Mouse (Mus musculus): ENCODE measurements around the gene Auts2. TPM values are rescaled to one million over a fixed set of nuclear protein-coding genes. Genes with fewer than 3 reads are reported as not detected.

Gene Auts2
- polyA plus RNA-seq, 1 experiment from 2014 or later, result 56.7 TPM

- Histone ChIP-seq H3K36me3 (no peaks in the 10 kb centered on the region), H3K9me3 (no peaks in the 10 kb centered on the region), H3K27ac (no peak overlapping the region), H3K4me1 (replicated peaks) (peaks cover 29% of the 10 kb centered on the region), H3K4me3 (no peak overlapping the region), H3K27me3 (ENCODE audit: insufficient read depth, poor library complexity, severe bottlenecking) (no peaks in the 10 kb centered on the region)
- no peak for DNase-seq (ENCODE audit: low spot score)
- WGBS, result 86% methylated on average over 3 of the region's 3 CpGs
Observed at GRCm38 (mm10) chr5:132088585-132088984, 454.6 kb downstream of the Auts2 start.

GRCm38 (mm10) chr5:132083753-132084326, 459.3 kb downstream of the Auts2 start:
- Histone ChIP-seq H3K4me1 (replicated peaks) (no peaks in the 10 kb centered on the region), H3K36me3 (no peaks in the 10 kb centered on the region), H3K27ac (no peak overlapping the region), H3K9me3 (no peaks in the 10 kb centered on the region), H3K27me3 (ENCODE audit: insufficient read depth, poor library complexity, severe bottlenecking) (no peaks in the 10 kb centered on the region), H3K4me3 (no peak overlapping the region)
- DNase-seq (ENCODE audit: low spot score), result no peak
- 53% methylated on average over 8 of the region's 8 CpGs for WGBS

DNA sequence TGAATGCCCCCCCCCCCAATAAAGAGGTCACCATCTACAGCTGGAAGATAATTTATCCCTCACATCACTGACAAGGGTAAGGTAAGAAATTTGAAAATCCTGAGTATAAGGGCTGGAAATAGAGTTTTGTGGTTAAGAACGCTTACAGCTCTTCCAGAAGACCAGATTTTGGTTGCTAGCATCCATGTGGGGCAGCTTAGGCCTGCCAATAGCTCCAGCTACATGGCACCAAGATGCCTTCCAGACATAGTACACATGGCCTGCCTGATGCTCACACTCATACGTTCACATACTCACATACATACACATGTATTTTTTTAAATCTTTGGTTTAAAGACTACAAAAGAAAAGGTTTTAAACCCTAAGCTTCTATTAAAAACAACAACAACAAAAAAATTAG, 467.2 kb downstream of the Auts2 start:
- no peaks in the 10 kb centered on the region; the same call in none of the 2 replicates for H3K27me3 ChIP-seq (ENCODE audit: insufficient read depth, poor library complexity, severe bottlenecking)
- no peak for DNase-seq (ENCODE audit: low spot score)
- H3K4me1 ChIP-seq (replicated peaks), result peaks cover 44% of the 10 kb centered on the region
- H3K36me3 ChIP-seq, result no peaks in the 10 kb centered on the region
- WGBS, result 92% methylated on average over 2 of the region's 2 CpGs
- H3K9me3 ChIP-seq, result no peaks in the 10 kb centered on the region
- H3K27ac ChIP-seq, result no peak overlapping the region
- H3K4me3 ChIP-seq, result no peak overlapping the region

GRCm38 (mm10) chr5:132074724-132075374, 468.3 kb downstream of the Auts2 start:
- Histone ChIP-seq H3K4me3 (peak overlapping the region; percentile 27; the same call in 1 of the 2 replicates), H3K27me3 (ENCODE audit: insufficient read depth, poor library complexity, severe bottlenecking) (no peaks in the 10 kb centered on the region; the same call in none of the 2 replicates)
- WGBS, result 38% methylated on average over 19 of the region's 19 CpGs

DNA sequence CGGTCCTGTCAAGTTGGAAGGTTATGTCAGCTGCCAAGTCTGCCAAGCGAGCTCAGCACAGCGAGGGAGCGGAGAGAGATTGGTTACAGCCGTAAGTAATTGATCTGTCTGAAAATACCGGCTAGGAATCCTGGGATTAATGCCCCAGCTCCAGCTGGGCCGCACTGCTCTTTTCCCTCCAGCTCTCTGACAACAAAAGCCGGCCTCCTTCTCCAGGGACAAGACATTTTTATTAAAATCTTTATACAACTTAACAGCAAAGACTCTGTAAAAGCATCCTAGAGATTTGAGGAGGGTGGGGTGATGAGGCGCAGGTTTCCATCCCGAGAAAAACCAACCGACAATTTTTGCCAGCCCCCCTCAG, 468.8 kb downstream of the Auts2 start:
- no peaks in the 10 kb centered on the region for H3K36me3 ChIP-seq
- 0 out of 2 replicates have a peak, but pooled peaks cover 3% of the 10 kb centered on the region for H3K9me3 ChIP-seq
- 10% methylated on average over 11 of the region's 11 CpGs for WGBS
- H3K27ac ChIP-seq, result peak overlapping the region; percentile 75
- no peaks in the 10 kb centered on the region; the same call in none of the 2 replicates for H3K27me3 ChIP-seq (ENCODE audit: insufficient read depth, poor library complexity, severe bottlenecking)
- peak; percentile 70 for DNase-seq (ENCODE audit: low spot score)
- H3K4me1 ChIP-seq (replicated peaks), result peaks cover 44% of the 10 kb centered on the region
- peak overlapping the region; percentile 27; the same call in 1 of the 2 replicates for H3K4me3 ChIP-seq

More at GRCm38 (mm10) chr5:132074724-132075374, 468.3 kb downstream of the Auts2 start:
- Histone ChIP-seq H3K36me3 (no peaks in the 10 kb centered on the region), H3K9me3 (0 out of 2 replicates have a peak, but pooled peaks cover 3% of the 10 kb centered on the region), H3K27ac (peak overlapping the region; percentile 75), H3K4me1 (replicated peaks) (peaks cover 44% of the 10 kb centered on the region)
- peak; percentile 70 for DNase-seq (ENCODE audit: low spot score)

- no peaks in the 10 kb centered on the region; the same call in none of the 2 replicates for H3K27me3 ChIP-seq (ENCODE audit: insufficient read depth, poor library complexity, severe bottlenecking)
- WGBS, result 51% methylated on average over 10 of the region's 10 CpGs
- H3K36me3 ChIP-seq, result no peaks in the 10 kb centered on the region
- 0 out of 2 replicates have a peak, but pooled peaks cover 3% of the 10 kb centered on the region for H3K9me3 ChIP-seq
- peak overlapping the region; percentile 75 for H3K27ac ChIP-seq
- H3K4me3 ChIP-seq, result peak overlapping the region; percentile 27; the same call in 1 of the 2 replicates
- H3K4me1 ChIP-seq (replicated peaks), result peaks cover 44% of the 10 kb centered on the region
- no peak for DNase-seq (ENCODE audit: low spot score)
Observed at GRCm38 (mm10) chr5:132073677-132074359, 469.3 kb downstream of the Auts2 start.

DNA sequence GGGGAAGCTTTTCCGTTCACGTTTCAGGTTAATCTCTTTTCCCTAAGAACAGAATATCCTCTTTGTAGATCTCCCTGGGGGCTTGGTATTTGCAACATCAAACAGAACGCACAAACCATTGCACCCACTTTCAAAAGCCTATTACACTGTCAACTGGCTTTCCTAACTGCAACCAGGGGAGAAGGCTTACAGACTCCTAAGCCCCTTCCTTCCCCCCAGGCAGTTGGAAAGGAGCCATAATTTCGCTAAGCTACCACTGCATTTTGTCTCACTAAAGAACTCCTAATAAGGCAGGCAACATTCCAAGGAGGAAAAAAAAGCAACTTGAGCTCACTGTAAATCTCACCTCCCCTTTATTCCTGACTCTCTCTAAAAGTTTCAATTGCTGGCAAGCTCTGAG, 470.8 kb downstream of the Auts2 start:
- no peak overlapping the region for H3K27ac ChIP-seq
- H3K4me1 ChIP-seq (replicated peaks), result peaks cover 50% of the 10 kb centered on the region
- no peaks in the 10 kb centered on the region; the same call in none of the 2 replicates for H3K27me3 ChIP-seq (ENCODE audit: insufficient read depth, poor library complexity, severe bottlenecking)
- no peak for DNase-seq (ENCODE audit: low spot score)
- no peaks in the 10 kb centered on the region for H3K36me3 ChIP-seq
- H3K9me3 ChIP-seq, result 0 out of 2 replicates have a peak, but pooled peaks cover 3% of the 10 kb centered on the region
- H3K4me3 ChIP-seq, result no peak overlapping the region
- 26% methylated on average over 4 of the region's 4 CpGs for WGBS

- H3K27ac ChIP-seq, result no peak overlapping the region
- DNase-seq (ENCODE audit: low spot score), result no peak
- 85% methylated on average over 10 of the region's 10 CpGs for WGBS
Observed at GRCm38 (mm10) chr5:132067750-132068739, 475.1 kb downstream of the Auts2 start.

DNA sequence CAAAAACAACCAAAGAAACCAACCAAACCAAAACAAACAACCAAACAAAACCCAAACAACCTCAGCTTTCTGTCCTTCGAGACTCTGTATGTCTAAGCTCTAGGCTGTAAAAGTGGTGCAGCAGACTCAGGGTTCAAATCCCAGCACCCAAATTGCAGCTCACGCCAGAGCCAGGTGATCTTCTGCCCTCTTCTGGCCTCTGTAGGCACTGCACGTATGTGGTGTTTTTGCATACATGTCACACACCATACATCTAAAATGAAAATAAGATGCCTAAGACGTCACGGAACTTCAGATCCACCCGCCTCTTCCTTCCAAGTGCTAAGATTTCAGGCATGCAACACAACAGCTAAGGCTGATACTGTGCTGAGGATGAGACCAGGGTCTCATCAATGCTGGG, 483.0 kb downstream of the Auts2 start:
- WGBS, result 89% methylated on average over 6 of the region's 6 CpGs
- H3K27ac ChIP-seq, result no peak overlapping the region
- H3K4me1 ChIP-seq (replicated peaks), result no peaks in the 10 kb centered on the region

More at GRCm38 (mm10) chr5:132067750-132068739, 475.1 kb downstream of the Auts2 start:
- H3K9me3 ChIP-seq, result 0 out of 2 replicates have a peak, but pooled peaks cover 3% of the 10 kb centered on the region
- H3K4me1 ChIP-seq (replicated peaks), result peaks cover 22% of the 10 kb centered on the region
- H3K27me3 ChIP-seq (ENCODE audit: insufficient read depth, poor library complexity, severe bottlenecking), result no peaks in the 10 kb centered on the region; the same call in 1 of the 2 replicates
- no peak overlapping the region for H3K4me3 ChIP-seq
- no peaks in the 10 kb centered on the region for H3K36me3 ChIP-seq

GRCm38 (mm10) chr5:132052637-132053036, 490.5 kb downstream of the Auts2 start:
- H3K27ac ChIP-seq, result no peak overlapping the region
- H3K4me1 ChIP-seq (replicated peaks), result 0 out of 2 replicates have a peak, but pooled peaks cover 1% of the 10 kb centered on the region
- H3K4me3 ChIP-seq, result no peak overlapping the region
- no peaks in the 10 kb centered on the region for H3K27me3 ChIP-seq (ENCODE audit: insufficient read depth, poor library complexity, severe bottlenecking)
- DNase-seq (ENCODE audit: low spot score), result no peak
- 80% methylated on average over 13 of the region's 13 CpGs for WGBS
- 0 out of 2 replicates have a peak, but pooled peaks cover under 1% of the 10 kb centered on the region for H3K36me3 ChIP-seq
- no peaks in the 10 kb centered on the region for H3K9me3 ChIP-seq

More for the DNA sequence above, 483.0 kb downstream of the Auts2 start:
- no peak overlapping the region for H3K4me3 ChIP-seq
- no peaks in the 10 kb centered on the region for H3K27me3 ChIP-seq (ENCODE audit: insufficient read depth, poor library complexity, severe bottlenecking)
- H3K36me3 ChIP-seq, result no peaks in the 10 kb centered on the region
- DNase-seq (ENCODE audit: low spot score), result no peak
- no peaks in the 10 kb centered on the region for H3K9me3 ChIP-seq

DNA sequence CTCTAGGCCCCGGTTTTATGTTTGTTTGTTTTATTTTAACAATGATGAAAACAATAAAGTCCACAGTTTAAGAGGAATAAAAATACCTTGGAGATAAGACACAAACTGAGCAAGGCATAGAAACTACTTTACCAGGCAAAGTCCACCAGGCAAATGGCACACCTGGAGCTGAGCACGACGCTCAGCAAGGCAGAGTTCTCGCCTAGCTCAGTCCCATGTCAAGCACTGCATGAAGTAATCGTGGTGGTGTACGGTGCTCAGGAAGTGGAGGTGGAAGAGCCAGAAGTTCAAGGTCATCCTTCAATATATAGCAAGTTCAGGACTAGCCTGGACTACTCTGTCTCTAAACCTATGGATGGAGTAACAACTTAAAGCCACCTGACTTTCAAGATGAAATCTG, 503.6 kb downstream of the Auts2 start:
- no peaks in the 10 kb centered on the region for H3K36me3 ChIP-seq
- no peaks in the 10 kb centered on the region for H3K4me1 ChIP-seq (replicated peaks)
- no peaks in the 10 kb centered on the region for H3K9me3 ChIP-seq
- no peaks in the 10 kb centered on the region for H3K27me3 ChIP-seq (ENCODE audit: insufficient read depth, poor library complexity, severe bottlenecking)
- WGBS, result 87% methylated on average over 6 of the region's 6 CpGs
- DNase-seq (ENCODE audit: low spot score), result no peak
- no peak overlapping the region for H3K4me3 ChIP-seq
- no peak overlapping the region for H3K27ac ChIP-seq
